Mouse (Mus musculus) left cerebral cortex, postnatal 14 days (tissue): Measurements from ENCODE around the gene Grb10. TPM values are rescaled to one million over a fixed set of nuclear protein-coding genes. Genes with fewer than 3 reads are reported as not detected.

ENCODE experiments used
- DNase-seq, 2 experiments: peaks; one replicate each; pipeline ENCODE4 v3.0.0; 2021 to 2022; ENCODE audit warnings: low spot score in 2 of 2, mixed read lengths in 1 of 2
- intact Hi-C: fragments of 180-260 bp; cut with DNase I; formaldehyde crosslinking; loops from one replicate; pipeline ENCODE4 v1.15.1; 2025
- long read RNA-seq, 2 experiments: library from polyadenylated mRNA; stranded (forward); transcript quantifications; one replicate each; pipeline ENCODE4 v2.0.0; 2021
- total RNA-seq, 2 experiments: library from RNA; stranded (reverse); gene quantifications; 2 replicates each; pipeline ENCODE4 v1.2.3; 2021

Gene Grb10
- total RNA-seq: 10 to 100 TPM; 43.3 to 45.1 TPM
- long read RNA-seq, experiment 1, partial matches to known transcripts: 0 of 3 reads
- long read RNA-seq, experiment 1, other reads (novel, unspliced or antisense): 3 of 3 reads
- long read RNA-seq, experiment 2, partial matches to known transcripts: 0 of 4 reads
- long read RNA-seq, experiment 2, other reads (novel, unspliced or antisense): 4 of 4 reads

DNA sequence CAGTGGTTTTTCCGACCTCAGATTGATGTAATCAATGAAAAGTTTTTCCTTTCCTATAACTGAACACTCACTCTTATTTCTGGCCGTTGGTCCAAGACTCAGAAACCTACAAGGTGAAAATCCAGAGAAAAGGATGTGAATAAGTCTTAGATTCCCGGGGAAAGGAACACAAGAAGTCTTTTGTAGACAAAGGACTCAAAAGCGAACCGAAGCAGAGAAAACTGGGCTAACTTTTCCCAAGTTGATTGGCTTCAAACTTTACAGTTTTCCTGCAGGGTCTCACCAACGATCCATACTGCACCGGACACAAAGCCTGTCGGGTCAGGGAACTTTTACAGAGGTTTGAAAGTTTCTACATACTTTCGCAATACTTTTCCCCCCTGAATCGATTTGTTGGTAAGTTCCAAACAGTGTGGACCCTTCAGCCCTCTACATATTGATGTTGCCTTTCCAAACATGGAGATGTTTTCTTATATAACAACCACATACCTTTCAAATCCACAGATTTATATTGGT lies at the start of gene Grb10:
Gene Grb10, minus strand, starts transcription at position 214 of the 516 bp plus-strand sequence.
- intact Hi-C loops: loop anchor here (5.0 kb wide), 1 partner anchor 216 kb away; no protein-coding TSS in a partner anchor
- DNase-seq: no peak

DNA sequence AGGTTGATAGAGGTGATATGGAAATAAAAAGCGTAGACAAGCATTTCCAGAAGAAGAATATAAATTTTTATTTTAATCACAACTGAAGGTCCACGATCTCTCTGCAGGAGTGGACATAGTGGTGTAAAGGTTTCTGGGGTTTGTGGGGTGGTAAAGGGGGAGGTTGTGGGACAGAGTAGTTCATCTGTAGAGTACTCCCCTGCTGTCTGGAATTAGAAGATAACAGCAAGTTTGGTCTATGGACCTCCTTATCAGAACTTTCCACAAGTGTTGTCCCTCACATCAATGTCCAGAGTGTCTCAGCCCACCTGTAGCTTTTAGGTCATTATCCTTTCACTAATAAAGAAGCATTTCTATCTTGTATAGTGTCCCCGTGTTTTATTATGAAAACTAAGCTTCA lies 43.2 kb upstream of the Grb10 start:
- intact Hi-C loops: no loop called here
- DNase-seq: no peak

DNA sequence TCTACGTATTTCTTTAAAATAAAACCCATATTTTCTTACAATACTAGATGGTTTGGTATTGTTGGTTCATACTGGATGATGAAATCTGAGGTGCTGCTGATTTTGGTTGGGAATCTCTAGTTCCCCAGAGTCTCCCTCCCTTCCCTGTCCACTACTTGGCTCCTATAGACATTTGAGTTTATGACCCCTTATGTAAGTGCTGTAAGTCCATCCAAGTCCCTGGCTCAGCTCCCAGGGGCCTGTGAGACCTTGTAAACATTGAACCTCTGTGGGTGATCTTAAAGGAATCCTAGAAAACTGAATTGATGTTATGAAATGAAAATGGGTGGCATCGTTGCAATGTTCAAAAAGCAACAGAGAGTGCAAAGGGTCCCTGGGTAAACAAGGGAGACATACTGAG lies 40.7 kb upstream of the Grb10 start:
- DNase-seq: no peak
- intact Hi-C loops: no loop called here

DNA sequence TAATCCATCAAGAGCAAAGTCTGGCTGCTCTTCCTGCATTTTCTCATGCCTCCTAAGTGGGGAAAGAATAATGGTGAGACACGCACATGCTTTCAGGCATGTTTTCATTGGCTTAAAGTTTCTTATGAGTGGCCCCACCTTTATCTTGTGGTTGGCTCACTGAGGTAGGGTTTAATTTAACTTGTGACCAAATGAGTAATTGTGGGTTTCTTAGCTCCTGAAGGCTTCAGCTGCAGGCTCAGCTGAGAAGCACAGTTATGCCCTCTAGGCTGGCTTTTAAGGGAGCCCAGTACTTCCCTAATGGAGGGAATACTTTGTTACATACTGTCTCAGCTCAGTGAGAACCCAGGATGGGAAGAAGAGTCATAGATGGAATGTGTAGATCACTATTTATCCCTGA lies 37.0 kb upstream of the Grb10 start:
- intact Hi-C loops: no loop called here

DNA sequence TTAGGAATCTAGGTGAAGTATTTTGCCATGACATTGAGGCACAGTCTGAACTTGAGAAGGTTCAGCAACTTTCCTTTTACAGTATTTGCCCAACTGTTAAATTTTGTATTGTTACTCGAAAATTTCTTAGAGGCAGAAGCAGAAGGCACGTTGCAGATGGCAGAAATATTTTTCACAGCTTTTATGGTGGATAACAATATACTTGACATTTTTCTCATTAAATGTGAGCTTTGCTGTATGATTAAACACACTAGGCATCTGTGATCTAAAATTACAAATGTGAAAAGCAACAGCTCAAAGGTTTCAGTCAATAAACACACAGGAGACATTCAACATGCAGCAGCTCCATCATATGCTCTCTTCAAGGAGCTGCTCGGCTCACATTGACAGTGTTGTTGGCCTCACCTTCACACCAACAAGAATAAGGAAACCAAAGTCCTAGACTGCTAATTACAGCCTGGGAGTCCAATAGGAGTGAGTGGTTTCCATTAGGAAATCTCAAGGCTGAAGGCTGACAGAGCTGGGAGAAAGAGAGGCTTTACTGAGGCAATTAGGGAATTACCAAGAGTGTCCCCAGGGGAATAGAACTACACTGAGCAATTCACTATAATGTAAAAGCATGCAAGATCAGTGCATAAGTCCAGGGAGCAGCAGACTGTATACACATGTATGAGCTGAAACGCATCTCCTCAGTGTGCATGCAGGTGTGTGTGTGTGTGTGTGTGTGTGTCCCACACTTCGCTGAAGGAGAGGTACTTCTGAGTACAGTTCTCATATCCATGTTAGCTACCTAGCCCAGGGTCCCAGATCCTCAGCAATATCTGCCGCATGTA lies 35.1 kb upstream of the Grb10 start:
- intact Hi-C loops: no loop called here
- DNase-seq: no peak

More for the DNA sequence above, 37.0 kb upstream of the Grb10 start:
- no peak for DNase-seq

DNA sequence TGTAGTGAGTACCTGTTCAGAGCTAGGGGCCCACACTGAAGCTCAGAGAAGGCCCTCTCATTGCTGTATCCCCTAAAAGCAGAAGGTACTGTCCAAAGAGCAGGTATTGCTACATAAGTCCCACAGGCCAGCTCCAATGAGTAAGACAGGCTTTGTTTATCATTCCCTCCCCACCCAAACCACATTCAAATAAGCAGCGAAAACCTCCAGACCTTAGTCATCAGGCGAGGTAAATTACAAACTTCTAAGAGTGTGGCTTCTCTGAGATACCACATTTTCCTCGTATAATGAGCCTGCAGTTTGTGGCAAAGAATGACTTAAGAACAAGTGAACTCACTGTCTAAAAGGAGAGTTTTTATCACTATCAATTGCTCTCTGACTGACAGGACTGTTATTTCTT lies 33.8 kb upstream of the Grb10 start:
- intact Hi-C loops: no loop called here
- no peak for DNase-seq

DNA sequence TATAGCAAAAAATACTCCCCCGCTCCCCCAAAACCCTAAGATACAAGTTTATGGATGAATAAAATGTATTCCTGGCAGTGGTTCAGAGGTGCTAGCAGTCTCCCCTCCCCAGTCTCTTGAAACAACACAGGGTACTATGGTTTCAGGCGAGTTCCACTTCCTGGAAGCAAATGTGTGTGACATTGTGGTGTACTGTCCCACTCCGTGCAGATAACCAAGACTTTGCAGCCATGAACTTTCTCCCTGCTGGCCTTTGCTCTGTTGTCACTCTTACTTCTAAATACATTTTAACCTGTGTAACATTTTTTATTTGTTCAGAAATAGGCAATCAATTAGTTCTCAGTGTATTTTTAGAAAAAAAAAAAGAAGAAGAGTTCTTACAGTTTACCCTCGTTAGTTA lies 20.5 kb upstream of the Grb10 start:
- DNase-seq: no peak
- intact Hi-C loops: no loop called here

DNA sequence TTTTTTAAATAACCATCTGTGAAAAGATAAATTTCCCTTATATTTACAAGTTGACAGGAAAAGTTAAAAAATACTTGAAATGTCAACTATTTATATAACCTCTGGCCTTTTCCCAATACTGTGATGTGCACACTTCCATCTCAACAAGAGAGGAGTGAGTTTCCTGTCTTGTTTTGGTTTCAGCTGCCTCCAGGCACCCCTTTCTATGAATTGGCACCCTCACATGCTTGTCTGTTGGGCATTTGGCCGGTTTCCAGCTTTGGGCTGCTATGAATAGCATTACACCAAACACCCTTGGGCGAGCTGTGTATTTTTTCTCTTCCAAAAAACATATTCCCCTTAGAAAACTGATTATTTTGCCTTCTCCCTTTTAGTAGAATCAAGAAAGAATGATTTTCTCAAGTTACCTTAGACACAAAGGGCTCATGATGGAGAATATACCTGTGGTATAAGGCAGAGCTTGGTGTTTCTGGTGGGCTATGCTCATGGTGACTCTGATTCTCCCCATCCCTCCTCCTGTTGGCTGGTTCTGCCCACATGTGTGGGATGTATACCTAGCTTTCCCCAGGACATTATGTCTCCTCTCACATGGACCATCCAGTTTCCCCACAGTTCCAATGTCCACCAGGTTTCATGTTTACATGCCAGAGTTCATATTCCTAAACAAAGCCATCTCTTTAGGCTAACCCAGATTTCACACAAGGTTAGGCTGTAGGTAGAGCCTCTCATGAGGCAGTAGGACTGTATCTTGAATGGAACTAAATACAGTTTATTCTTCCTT lies 10.3 kb upstream of the Grb10 start:
- DNase-seq: peak; percentile 23 to 48
- intact Hi-C loops: no loop called here

DNA sequence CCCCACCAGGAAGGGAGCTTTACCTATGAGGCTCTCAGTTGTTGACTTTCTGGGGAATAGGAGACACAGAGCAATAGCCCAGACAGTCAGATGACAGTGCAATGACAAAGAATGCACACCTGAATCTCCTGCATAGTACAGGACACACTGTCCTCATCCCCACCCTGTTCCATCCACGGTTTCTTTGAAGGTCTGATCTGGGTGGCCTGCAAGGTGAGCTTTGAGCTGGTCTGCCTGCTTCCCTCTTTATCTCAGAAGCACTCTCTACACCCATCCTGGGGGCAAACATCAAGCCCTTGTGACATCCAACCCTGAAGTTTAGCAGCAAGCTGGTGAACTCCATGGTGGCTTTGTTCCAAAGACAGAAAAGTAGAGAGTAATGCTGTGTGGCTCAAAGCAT lies 9.7 kb upstream of the Grb10 start:
- DNase-seq: no peak
- intact Hi-C loops: no loop called here

DNA sequence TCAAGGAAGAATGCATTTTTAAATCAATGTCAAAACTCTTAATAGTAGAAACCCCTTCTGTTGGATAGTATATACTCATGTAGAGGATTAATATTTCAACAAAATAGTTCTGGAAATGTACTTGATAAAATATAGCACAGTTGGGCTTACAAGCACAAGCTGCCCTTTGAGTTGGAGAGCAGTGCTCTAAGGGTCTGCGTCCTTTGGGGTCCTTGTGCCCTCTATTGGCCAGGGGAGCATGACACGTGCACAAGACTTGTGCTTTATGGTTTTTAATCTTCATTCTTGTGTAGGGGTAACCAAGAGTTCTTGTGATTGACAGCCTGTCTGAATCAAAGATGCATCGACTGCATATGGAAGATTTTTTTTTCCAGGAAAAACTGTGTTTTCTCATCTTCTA lies 5.8 kb upstream of the Grb10 start:
- intact Hi-C loops: no loop called here
- DNase-seq: no peak

DNA sequence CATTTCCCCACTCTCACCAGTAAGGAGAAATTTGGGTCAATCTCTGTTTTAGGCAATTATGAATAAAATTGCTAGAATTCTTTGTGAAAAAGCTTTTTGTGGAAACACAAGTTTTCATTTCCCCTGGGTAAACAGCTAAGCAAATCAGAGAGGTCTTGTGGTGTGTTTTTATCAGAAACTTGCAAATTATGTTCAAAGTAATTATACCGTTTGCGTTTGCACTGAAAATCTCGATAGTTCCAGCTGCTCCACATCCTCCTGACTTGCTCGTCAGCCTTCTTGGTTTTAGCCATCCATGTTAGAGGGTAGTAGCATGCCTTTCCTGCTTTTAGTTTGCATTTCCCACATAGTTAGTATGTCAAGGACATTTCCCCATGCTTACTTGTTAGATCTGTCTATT lies 3.3 kb upstream of the Grb10 start:
- intact Hi-C loops: no loop called here
- DNase-seq: no peak

DNA sequence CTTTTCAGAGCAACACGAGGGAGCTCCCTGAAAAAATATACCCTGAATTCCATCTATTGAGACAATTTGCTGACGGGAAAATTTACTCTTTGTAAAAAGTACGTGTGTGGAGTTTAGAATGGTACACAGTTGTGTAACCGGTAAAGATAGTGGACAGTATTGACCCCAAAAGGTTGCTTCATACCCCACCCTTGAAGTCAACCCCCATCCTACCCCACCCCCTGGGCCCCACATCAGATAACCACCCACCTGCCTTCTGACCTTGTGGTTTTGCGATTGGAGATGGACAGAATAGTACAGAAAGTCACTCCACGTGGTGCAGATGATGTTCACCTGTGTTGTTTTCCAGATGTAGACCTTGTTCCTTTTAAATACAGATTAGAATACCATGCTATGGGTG lies 2.9 kb upstream of the Grb10 start:
- DNase-seq: no peak
- intact Hi-C loops: no loop called here

DNA sequence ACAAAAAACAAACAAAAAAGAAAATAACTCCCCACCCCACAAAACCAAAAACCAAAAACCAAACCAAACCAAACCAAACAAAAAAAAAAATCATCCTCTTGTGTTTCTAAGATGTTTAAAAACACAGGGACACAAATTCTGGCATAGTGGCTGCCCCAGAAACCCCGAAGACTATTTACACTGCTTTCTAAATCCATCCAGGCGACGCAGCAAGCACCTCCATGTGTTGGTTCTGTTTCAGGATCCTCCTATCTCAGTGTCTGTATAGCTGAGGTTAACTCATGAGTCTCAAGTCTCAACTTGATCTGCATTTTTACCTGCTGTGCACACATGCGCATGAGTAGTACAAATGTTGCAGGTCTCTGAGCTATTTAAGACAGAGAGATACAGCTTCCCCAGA lies 1.9 kb upstream of the Grb10 start:
- DNase-seq: no peak
- intact Hi-C loops: no loop called here

DNA sequence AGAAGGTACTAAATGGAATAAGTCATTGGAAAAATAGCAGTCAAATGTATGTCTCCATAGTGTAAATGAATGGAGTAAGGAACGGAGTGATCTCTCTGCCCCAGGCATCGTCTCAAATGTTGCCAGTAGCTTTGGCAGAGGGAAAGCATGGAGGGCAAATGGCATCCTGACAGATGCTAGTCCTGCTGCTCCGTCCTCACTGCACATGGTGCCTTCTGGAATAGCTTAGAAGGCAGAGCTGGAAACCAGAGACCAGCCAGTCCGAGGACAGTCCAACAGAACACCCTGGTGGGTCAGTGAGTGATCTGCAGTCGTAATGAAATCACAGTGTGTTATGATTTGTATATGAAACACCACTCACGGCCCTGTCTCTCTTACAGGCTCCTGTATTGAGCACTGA lies 1.3 kb upstream of the Grb10 start:
- no peak for DNase-seq
- intact Hi-C loops: loop anchor here (5.0 kb wide), 1 partner anchor 217 kb away; no protein-coding TSS in a partner anchor

DNA sequence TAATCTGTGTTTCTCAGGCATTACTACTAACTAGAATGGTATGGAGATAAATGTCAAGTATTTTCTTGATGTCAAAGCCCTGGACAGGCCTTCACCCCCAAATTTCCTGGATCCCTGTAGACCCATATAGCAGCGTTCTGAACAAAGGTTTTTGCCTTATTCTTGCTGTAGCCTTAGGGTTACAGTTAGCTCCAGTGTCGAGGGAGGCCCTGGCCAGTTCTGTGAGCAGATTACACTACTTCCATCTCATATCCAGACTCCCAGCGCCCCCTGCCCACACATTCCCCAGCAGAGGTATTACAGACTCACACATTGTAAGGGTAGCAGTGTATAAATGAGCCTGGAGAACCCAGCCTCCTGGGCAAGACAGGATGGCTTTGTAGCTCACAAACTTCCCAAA lies 615 bp upstream of the Grb10 start:
- intact Hi-C loops: loop anchor here (5.0 kb wide), 1 partner anchor 217 kb away; no protein-coding TSS in a partner anchor
- DNase-seq: no peak

DNA sequence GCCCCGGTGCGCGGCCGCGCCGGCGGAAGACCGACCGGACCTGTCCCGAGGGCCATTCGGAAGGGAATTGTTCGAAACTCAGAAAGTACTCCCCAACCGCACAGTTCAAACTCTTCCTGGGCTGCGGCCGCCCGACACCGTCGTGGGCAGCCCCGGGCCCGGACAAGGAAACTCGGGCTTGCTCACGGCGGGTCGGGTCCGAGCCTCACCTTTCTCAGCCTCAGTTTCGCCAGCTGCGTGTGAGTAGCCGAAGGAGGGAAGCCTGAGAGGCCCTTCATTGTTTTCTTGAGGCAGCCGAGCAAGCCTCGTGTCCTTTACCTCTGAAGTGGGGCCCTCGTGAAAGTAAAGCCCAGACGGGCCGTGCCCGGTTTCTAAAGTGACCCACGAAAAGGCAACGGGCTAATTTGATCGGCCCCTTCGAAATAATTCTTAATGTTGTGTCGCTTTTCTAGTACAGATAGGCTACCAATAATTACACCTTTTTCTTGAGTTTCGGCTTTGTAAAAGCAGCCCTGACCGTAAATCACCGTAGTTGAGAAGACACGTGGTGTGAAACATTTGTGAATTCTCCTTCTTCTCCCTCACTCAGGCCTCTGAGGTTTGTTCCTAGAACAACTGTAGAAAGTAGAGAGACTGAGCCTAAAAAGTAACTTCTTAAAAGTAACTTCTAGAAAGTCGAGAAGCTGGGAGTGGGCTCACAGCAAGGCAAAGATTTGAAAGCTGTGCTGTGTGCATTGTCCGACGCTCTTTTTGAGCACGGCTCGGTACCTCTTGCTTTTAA lies 604 bp downstream of the Grb10 start:
- no peak for DNase-seq
- intact Hi-C loops: loop anchor here (5.0 kb wide), 1 partner anchor 216 kb away; no protein-coding TSS in a partner anchor

DNA sequence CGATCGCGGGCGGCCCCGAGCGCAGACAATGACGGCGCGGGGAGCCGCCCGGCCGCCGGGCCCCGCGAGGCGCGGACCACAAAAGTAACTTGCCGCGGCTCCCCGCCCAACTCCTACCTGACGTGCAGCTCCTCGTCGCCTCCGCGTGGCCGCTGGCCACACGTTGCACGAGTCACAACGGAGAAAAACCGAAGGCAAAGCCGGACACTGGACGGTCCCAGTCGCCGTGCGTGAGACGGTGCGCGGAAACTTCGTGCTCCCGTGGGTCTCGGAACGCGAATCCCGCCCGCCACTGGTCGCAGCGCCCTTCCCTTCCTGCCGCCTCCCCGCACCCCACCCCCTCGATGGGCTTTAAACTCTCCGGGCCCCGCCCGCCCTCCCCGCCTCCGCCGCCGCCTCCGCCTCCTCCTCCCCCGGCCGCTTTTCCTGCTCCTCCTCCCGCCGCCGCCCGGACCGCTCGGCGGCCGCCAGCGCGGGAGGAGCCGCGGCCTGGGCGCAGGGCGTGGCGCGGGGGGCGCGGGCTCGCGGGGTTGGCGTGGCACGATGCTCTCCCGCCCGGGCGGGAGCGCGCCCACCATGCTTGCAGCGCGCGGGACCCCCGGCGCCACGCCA lies 1.3 kb downstream of the Grb10 start:
- DNase-seq: no peak

More for the DNA sequence above, 1.3 kb downstream of the Grb10 start:
- intact Hi-C loops: loop anchor here (5.0 kb wide), 1 partner anchor 215 kb away; no protein-coding TSS in a partner anchor
